Mouse (Mus musculus) urinary bladder, postnatal 25 days (tissue): ENCODE measurements around the gene Olfr131.
"Not testable (repeated sequence)": the region's sequence is repeated elsewhere in the genome, so short reads cannot be mapped to it uniquely, and the experiment has no call there.

Experiments
- DNase-seq: peaks from one replicate; pipeline ENCODE4 v3.0.0; 2022; ENCODE audit warnings: low spot score

The Olfr131 gene

GRCm38 (mm10) chr17:38088593-38088992 is at the start of gene Olfr131:
Gene Olfr131 (minus strand): TSS chr17:38088693.
- no peak for DNase-seq

- no peak for DNase-seq
These were observed 45.9 kb upstream of the Olfr131 start, which contains the start of gene Olfr132 for GRCm38 (mm10) chr17:38134426-38134825. Gene Olfr132 (minus strand): TSS chr17:38134526.

DNA sequence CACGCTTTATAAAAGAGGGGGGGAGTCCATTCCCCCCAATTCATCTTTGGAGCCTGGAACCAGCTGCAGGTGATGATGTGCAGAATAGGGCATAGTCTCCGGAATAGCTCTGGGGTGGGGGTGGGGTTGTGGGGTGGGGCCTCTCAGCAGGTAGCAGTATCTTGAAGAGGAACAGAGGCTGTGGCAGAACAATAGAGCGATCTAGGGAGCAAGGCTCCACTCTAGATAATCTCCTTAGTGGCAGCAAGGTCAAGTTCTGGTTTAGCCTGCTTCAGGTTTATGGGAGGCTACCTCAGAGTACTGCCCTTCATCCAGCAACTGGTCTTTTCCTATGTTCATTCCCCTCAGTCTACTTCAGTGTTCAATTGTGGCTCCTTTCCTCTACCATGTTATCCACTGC is 36.9 kb upstream of the Olfr131 start:
- DNase-seq: not testable (repeated sequence)

GRCm38 (mm10) chr17:38124199-38124598 is 35.7 kb upstream of the Olfr131 start:
- not testable (repeated sequence) for DNase-seq

DNA sequence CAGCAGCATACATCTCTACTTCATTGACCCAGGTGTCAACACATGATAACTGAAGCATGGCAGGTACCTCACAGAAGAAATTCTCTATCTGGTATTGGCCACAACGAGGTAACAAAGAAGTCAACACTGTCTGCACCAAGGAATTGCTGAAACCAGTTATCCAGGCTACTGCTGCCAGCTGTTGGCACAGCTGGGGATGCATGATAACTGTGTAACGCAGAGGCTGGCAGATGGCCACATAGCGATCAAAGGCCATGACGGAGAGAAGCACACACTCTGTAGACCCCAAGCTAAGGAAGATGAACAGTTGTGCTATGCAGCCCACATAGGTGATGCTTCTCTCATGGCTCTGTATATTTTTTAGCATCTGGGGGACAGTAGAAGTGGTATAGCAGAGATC is 6.1 kb downstream of the Olfr131 start:
- DNase-seq: no peak

GRCm38 (mm10) chr17:38063621-38064020 is 24.9 kb downstream of the Olfr131 start, which contains the start of gene Olfr130:
Gene Olfr130 (plus strand): TSS chr17:38063921.
- no peak for DNase-seq

DNA sequence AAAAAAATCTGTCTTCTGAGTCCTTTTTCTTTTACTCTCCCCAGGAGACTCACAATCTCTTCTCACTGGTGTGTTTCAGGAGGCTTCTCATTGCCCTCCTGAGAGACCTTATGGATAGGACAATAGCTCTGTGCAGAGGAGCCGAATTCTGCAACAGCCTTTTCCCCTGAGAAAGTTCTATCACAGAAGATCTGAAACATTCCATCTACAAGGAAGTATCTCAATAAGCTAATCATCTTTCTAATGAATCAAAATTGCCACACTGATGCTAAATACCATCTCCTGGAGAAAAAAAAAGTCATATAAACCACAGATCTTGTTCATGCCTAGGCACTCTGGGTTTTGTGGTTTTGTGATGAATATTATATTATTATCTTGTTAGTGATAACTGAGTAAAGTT is 28.5 kb downstream of the Olfr131 start, which contains the start of gene Olfr129:
Olfr129 (minus strand) TSS at position 101 of the 400 bp plus-strand sequence.
- no peak for DNase-seq
